Mouse (Mus musculus) left cerebral cortex, postnatal 25 days (tissue): Measurements from ENCODE around the gene Smarcd2. TPM values are rescaled to one million over a fixed set of nuclear protein-coding genes. Genes with fewer than 3 reads are reported as not detected.
"Not testable (repeated sequence)": the region's sequence is repeated elsewhere in the genome, so short reads cannot be mapped to it uniquely, and the experiment has no call there.

ENCODE experiments used
- DNase-seq, 2 experiments: peaks; one replicate each; pipeline ENCODE4 v3.0.0; 2022; ENCODE audit warnings: low spot score in 2 of 2, mixed read lengths in 1 of 2
- intact Hi-C: fragments of 180-260 bp; cut with DNase I; formaldehyde crosslinking; loops from one replicate; pipeline ENCODE4 v1.15.1; 2025
- total RNA-seq, 2 experiments: library from RNA; stranded (reverse); gene quantifications; 2 replicates each; pipeline ENCODE4 v1.2.3; 2021

The Smarcd2 gene
- total RNA-seq, 2 experiments from 2014 or later, result 13.2 to 15.8 TPM

DNA sequence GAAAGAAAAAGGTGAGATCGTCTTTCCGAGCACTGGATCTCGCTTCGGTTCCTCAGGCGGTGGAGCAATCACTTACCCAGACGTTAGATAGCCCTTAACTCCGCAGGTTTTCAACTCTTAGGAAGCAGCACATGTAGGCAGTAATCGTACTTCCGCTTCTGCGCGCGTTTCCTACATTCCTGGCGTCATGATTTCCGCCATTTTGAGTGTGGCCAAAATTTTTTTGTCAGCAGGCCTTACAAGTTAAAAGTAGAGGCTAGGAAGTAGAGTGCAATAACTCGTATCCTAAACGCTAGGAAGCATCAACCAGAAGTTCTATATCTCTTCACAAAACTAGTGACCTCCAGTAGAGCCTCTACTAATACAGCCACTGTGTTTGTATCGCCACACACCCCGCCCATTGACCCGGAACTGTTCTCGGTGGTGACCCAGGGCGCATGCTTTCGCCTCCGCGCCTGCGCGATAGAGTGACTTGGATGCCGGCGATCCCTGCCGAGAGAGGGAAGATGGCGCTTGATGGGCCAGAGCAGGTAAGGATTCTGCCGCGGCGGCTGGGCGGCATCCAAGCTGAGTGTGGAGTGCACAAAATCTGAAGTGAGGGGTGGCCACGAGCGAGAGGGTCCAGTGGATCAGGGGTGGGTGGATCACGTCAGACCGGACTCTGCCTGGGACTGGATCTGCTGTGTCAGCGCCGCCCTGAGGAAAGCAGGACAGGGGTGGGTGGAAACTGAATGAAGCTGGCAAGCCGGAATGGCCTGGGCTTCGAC is 16.9 kb downstream of the Smarcd2 start, which contains the start of the genes Ftsj3 and Psmc5:
TSS of gene Ftsj3 (minus strand) at position 395 of the 767 bp plus-strand sequence.
TSS of gene Psmc5 (plus strand) at position 470 of the 767 bp plus-strand sequence.
- intact Hi-C loops, result loop anchor here (2.0 to 5.0 kb wide), 2 partner anchors 17 to 39 kb away; partner anchors contain the start of genes Ccdc47, Ddx42 and Smarcd2
- peak; percentile 98 to 99 for DNase-seq

DNA sequence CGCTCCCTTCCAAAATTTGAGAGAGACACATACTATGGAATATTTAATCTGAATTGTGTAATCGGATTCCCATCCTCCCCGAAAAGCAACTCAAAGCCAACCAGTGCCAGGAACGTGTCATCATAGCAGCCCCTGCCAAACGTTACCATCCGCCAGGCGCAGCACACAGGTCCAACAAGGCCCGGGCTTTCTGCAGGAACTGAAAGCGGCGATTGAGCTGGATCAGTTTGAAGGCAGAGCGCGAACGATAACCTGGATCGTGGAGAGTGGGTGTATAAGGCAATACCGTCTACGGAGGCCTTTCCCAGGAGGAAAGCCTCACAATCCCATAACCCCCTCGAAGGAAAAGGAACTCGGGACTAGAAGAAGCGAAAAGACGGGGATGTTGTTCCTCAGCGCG is 17.6 kb downstream of the Smarcd2 start:
- DNase-seq, result peak in 1 of 2 experiments; percentile 25
- intact Hi-C loops, result loop anchor here (5.0 kb wide), 1 partner anchor 38 kb away; the partner anchor contains the start of genes Ccdc47 and Ddx42

DNA sequence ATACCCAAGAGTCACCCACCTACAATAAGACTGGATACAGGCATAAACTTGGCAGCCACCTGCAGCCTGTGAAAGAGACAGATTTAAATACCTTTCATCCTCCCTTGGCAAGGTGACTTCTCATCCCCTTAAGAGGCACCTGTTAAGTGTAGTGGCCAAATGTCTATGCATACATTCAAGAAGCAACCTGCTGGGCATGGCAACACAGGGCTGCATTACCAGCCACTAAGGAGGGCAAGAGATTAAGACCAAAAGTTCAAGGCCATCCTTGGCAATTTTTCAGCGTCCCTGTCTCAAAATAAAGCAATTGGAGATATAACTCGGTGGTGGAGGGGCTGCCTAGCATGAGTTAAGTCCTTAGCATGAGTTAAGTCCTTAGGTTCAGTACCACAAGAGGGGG is 18.0 kb downstream of the Smarcd2 start:
- intact Hi-C loops, result loop anchor here (5.0 kb wide), 1 partner anchor 37 kb away; the partner anchor contains the start of genes Ccdc47 and Ddx42
- DNase-seq, result no peak

DNA sequence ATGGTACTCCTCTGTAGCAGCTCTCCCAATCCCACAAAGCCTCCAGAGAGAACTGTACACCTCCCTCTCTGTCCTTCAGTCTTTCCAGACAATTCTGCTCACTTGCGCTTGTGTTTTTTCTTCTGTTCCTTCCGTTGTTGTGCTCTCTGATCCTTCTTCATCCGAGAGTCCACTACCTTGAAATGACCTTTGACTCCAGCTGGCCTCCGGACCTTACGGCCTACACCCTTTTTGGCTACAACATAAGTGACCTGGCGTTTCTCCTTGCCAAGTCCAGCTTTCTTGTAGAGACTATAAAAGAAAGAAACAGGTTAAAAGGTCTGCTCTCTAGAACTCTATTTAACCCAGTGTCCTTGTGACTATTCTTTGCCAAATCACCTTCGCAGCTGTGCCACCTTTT is 23.4 kb downstream of the Smarcd2 start:
- DNase-seq, result no peak
- intact Hi-C loops, result no loop called here

DNA sequence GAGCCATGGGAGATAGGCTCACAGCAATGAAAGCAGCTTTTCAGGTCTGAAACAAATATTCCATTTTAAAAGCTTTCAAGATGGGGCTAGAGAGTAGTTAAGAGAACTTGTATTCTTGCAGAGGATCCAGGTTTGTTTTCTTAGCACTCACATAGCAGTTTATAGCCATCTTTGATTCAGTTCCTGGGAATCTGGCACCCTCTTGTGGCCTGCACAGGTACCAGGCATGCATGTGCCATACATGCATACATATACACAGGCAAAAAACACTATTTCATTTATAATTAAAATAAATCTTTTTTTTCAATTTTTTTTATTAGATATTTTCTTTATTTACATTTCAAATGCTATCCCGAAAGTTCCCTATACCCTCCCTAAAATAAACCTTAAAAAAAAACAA is 25.9 kb downstream of the Smarcd2 start:
- DNase-seq, result no peak

DNA sequence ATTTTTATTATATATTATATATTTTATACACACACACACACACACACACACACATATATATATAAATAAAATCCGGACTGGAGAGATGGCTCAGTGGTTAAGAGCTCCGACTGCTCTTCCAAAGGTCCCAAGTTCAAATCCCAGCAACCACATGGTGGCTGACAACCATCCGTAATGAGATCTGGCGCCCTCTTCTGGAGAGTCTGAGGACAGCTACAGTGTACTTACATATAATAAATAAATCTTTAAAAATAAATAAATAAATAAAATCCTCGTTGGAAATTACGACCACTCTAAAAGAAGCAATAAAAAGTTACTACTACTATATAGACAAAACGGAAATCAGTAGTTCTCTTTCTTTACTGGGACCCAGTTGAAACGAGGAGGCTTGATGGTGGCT is 38.8 kb downstream of the Smarcd2 start:
- intact Hi-C loops, DNase-seq: not testable (repeated sequence)

More for the DNA sequence above, 25.9 kb downstream of the Smarcd2 start:
- intact Hi-C loops, result no loop called here

DNA sequence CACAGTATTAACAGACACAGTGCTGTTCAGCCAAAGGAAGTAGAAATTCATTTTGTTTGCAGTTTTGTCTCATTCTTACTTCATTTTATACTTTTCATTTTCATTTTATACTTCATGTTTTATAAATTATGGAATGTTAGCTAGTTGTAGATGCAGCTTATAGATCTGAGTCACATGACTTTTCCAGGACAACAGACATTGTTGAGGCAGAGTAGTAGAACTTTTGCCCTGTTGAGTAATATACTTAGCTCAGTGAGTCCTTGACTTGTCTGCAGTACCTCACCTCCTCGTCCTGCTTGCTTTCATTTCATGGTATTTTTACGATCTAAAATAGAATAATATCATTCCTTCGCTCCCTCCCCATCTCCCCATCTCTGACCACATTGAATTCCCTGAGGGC is 52.2 kb downstream of the Smarcd2 start:
- no peak for DNase-seq
- intact Hi-C loops, result no loop called here

DNA sequence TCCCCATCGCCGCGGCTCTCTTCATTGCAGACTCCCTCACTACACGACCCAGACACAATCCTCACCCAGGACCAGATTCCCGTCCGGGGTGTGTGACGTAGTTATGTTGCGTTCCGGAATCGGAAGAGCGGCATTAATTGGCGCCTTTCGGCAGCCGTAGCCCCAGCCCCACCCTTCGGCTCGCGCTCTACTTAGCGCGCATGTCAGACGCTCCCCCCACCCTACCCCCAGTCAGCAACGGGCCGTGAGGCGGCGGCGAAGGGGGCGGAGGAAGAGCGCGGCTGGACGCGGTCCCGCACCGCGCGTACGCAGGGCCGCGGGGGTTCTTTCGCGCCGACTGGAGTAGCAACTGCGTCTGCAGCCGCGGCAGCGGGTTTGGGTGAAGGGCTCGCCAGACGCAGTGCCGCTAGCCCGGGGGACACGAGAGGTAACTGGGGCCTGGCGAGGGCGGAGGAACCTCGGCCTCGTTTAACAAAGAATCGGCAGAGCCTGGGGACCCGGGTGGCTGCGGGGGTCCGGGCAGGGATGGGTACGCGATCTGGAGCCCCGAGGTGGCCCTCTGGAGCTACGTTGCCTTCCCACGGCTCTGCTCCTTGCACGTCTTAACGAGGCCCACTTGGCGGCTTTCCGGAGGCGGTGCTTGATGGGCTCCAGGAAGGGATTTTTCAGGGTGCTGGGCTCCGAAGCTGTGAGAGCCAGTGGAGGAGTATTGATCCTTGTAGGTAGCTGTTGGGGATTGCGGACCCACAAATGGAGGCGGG is 55.9 kb downstream of the Smarcd2 start, which contains the start of gene Ddx42:
TSS of gene Ddx42 (plus strand) at position 197 of the 761 bp plus-strand sequence.
- intact Hi-C loops, result loop anchor here (2.0 to 5.0 kb wide), 3 partner anchors 24 to 56 kb away; partner anchors contain the start of genes Ftsj3, Gm10840, Limd2 and Psmc5

DNA sequence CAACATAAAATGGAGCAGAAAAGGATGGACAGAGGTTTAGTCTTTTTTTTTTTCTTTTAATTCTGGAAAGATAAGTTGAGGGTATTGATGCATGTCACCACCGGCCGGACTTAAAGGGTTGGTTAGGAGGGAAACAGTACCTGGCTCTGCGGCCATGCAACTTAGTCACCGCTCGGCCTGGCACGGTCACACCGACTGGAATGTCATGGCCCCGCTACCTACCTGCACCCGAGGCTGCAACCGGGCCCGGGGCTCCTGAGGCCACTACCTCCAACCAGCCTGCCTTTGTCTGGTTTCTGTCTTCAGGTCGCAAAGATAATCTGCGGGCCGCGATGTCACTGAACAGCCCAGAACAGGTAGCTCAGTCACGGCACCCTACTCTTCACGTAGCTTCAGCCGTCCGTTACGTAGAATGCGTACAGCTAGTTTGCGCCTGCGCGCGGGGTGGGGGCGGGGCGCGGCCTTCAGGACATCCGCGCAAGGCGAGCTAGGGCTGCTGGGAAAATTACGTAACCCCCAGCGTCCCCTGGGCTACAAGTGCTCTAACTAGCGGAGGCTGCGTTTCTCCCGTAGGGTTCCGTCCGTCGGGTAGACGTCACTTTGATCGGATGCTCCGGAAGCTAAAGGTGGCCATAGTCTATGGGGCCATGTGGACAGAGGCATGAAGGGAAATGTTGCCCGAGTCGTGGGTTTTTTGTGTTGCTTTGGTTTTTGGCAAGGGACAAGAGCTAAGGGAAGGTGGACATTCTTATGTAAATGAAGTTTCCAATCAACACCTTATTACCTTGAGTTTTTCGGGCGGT is 56.6 kb downstream of the Smarcd2 start, which contains the start of gene Ccdc47:
TSS of gene Ccdc47 (minus strand) at position 418 of the 803 bp plus-strand sequence.
- intact Hi-C loops, result loop anchor here (2.0 to 5.0 kb wide), 3 partner anchors 23 to 55 kb away; partner anchors contain the start of genes Ftsj3, Gm10840, Limd2 and Psmc5
- peak; percentile 96 to 100 for DNase-seq

More for the DNA sequence above, 55.9 kb downstream of the Smarcd2 start, which contains the start of gene Ddx42:
- peak; percentile 92 to 96 for DNase-seq

DNA sequence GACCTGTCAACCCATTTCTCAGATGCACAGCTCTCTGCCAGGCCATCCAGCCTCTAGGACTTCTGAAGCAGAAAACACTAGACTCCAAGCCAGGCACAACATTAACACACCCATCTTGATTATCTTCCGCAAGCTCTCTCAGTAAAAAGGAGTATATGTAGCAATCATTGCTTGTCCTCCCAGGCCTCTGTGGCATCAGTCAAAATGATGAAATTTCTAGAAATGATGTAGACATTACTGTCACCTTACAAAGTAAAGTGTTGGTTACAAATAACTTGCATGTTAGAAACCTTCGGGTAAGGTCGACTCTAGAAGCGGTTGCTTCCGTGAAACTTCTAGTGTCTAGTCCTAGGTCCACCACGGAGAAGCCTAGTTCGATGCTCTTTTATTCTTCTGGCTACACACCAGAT is 57.3 kb downstream of the Smarcd2 start:
- intact Hi-C loops, result loop anchor here (5.0 kb wide), 1 partner anchor 42 kb away; the partner anchor contains the start of genes Ftsj3 and Psmc5
- no peak for DNase-seq

DNA sequence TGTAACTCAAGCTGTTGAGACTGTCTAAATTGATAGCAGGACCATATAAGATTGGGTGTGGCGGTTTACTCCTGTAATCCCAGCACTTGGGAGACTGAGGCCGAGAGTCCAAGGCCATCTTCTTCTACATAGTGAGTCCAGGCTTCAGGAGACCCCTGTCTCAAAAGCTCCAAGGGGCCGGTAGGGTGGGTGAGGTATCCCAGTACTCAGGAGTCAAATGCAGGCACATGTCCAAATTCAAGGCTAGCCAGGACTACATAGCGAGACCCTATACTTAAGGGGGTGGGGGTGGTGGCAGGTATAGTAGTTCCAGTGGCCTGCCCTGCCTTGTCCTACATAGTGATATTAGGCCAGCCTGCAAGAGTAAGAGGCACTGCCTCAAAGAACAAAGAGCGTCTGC is 57.9 kb downstream of the Smarcd2 start:
- intact Hi-C loops, result loop anchor here (5.0 kb wide), 1 partner anchor 42 kb away; the partner anchor contains the start of genes Ftsj3 and Psmc5
- no peak for DNase-seq

Other genes starting within 250 kb of the Smarcd2 start
- gene Dcaf7, start 236.1 kb downstream of the Smarcd2 start, total RNA-seq, result 100 to 1,000 TPM; 152 to 168 TPM
- gene Taco1, start 206.9 kb downstream of the Smarcd2 start, total RNA-seq, result 10 to 100 TPM; 18.0 to 18.6 TPM
- gene Map3k3, start 188.4 kb downstream of the Smarcd2 start, total RNA-seq, result 10 to 100 TPM; 25.1 to 29.5 TPM
- not detected for gene Gm10840, start 112.1 kb downstream of the Smarcd2 start, total RNA-seq
- 100 to 1,000 TPM; 101 to 103 TPM for gene Limd2, start 112.1 kb downstream of the Smarcd2 start, total RNA-seq
- 10 to 100 TPM; 24.8 to 25.5 TPM for gene Strada, start 70.8 kb downstream of the Smarcd2 start, total RNA-seq
- 10 to 100 TPM; 79.9 to 83.7 TPM for gene Ccdc47, start 56.6 kb downstream of the Smarcd2 start, total RNA-seq
- 10 to 100 TPM; 64.1 to 68.2 TPM for gene Ddx42, start 56.0 kb downstream of the Smarcd2 start, total RNA-seq
- 10 to 100 TPM; 28.6 to 29.3 TPM for gene Ftsj3, start 16.9 kb downstream of the Smarcd2 start, total RNA-seq
- 100 to 1,000 TPM; 177 to 191 TPM for gene Psmc5, start 16.8 kb downstream of the Smarcd2 start, total RNA-seq
- under 1 TPM; 0.18 to 0.34 TPM for gene Tcam1, start 3.7 kb upstream of the Smarcd2 start, total RNA-seq
- gene Gh, start 28.9 kb upstream of the Smarcd2 start, total RNA-seq, result not detected
- under 1 TPM in 1 of 2 experiments, not detected in 1; 0.32 TPM for gene Cd79b, start 41.8 kb upstream of the Smarcd2 start, total RNA-seq
- gene Scn4a, start 80.3 kb upstream of the Smarcd2 start, total RNA-seq, result not detected
- gene Prr29, start 92.5 kb upstream of the Smarcd2 start, total RNA-seq, result not detected
- 1 to 10 TPM; 2.6 to 3.7 TPM for gene Icam2, start 115.1 kb upstream of the Smarcd2 start, total RNA-seq
- 1 to 10 TPM; 8.4 to 9.8 TPM for gene Ern1, start 214.9 kb upstream of the Smarcd2 start, total RNA-seq